Mouse (Mus musculus): Measurements from ENCODE around the gene Tssc4. TPM values are rescaled to one million over a fixed set of nuclear protein-coding genes. Genes with fewer than 3 reads are reported as not detected.
A peak's percentile ranks its signal among the peaks of the same experiment; 100 is the strongest.

Tssc4 gene
- total and polyA plus RNA-seq, 2 experiments from 2014 or later: 34.0 to 71.7 TPM

DNA sequence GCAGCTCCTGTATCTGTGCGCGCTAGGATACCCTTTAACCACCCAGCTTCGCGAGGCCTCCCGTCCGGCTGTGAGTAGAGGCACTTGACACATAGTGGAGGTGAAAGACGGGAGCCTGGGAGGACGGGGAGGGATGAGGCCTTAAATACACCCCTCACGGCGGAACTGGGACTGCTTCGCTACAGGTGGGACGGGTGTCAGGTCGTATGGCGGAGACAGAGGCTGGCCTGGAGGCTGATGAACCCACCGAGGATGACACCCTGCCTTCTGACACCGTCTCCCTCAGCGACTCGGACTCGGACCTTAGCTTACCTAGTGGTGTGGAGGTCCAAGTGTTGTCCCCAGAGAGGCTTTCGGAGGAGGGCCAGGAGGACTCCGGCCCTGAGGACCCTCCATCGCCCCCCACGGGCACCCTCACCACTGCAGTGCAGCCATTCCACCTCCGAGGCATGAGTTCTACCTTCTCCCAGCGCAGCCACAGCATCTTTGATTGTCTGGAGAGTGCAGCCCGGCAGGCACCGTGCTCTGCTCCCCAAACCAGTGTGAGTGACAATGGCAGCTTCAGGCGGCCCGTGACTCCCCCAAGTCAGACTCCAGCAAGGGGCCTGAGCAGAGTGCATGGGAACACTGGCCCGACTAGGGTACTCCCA is 827 bp downstream of the Tssc4 start:
- WGBS: 10% methylated on average over 25 of the region's 30 CpGs
- DNase-seq (ENCODE audit: low spot score) (no peak), ATAC-seq (ENCODE audit: insufficient read depth, low read depth) (no peak)
- Histone ChIP-seq H3K4me2 (ENCODE audit: low read depth, low read length) (peak overlapping the region; percentile 82), H3K27ac (ENCODE audit: low read depth) (peak overlapping the region; percentile 98), H3K4me1 (ENCODE audit: control insufficient read depth, insufficient read depth) (peaks cover 19% of the 10 kb centered on the region), H3K9ac (replicated peaks; ENCODE audit: low read depth, low read length) (peak overlapping the region; percentile 78), H3K36me3 (replicated peaks; ENCODE audit: control insufficient read depth, insufficient read depth, low read length) (peaks cover 40% of the 10 kb centered on the region), H3K4me3 (ENCODE audit: low read depth, low read length) (peak overlapping the region; percentile 56), H3K27me3 (ENCODE audit: control insufficient read depth, insufficient read depth, low read length) (no peaks in the 10 kb centered on the region), H3K9me3 (replicated peaks; ENCODE audit: control insufficient read depth, low read length) (no peaks in the 10 kb centered on the region)
- TF ChIP-seq EP300 (IDR thresholded peaks at IDR 0.05; ENCODE audit: low read depth): no peak
- no peak for TF ChIP-seq CTCF (IDR thresholded peaks at IDR 0.05; ENCODE audit: low read depth)

DNA sequence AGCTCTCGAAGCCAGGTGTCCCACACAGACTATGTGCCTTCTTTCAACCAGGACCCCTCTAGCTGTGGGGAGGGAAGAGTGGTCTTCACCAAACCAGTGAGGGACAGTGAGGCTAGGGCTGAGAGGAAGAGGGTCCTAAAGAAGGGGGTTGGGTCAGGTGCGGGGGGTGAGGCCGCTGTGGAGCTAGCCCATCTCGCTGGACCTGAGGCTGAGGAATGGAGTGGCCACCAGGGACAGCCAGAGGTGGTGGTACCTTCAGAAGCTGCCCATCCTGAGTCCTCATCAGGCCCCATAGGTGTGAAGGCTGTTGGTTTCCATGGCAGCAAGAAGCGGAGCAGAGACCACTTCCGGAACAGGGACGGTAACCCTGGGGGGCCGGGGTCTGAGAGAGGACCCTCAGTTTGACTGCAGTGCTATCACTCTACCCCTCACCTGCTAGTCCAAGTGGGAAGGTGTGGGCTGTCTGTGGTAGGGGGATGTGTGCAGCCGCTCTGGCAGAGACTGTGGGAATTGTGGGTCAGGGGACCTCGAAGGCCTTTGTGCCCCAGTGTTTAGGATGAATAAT is 1.5 kb downstream of the Tssc4 start:
- no peaks in the 10 kb centered on the region for H3K9me3 ChIP-seq (replicated peaks; ENCODE audit: control insufficient read depth, low read length)
- H3K27me3 ChIP-seq (ENCODE audit: control insufficient read depth, insufficient read depth, low read length): no peaks in the 10 kb centered on the region
- peak overlapping the region; percentile 82 for H3K4me2 ChIP-seq (ENCODE audit: low read depth, low read length)
- H3K27ac ChIP-seq (ENCODE audit: low read depth): no peak overlapping the region
- WGBS: 91% methylated on average over 10 of the region's 10 CpGs
- H3K4me3 ChIP-seq (ENCODE audit: low read depth, low read length): peak overlapping the region; percentile 56
- peaks cover 19% of the 10 kb centered on the region for H3K4me1 ChIP-seq (ENCODE audit: control insufficient read depth, insufficient read depth)
- DNase-seq (ENCODE audit: low spot score) (no peak), ATAC-seq (ENCODE audit: insufficient read depth, low read depth) (no peak)
- peaks cover 33% of the 10 kb centered on the region for H3K36me3 ChIP-seq (replicated peaks; ENCODE audit: control insufficient read depth, insufficient read depth, low read length)
- H3K9ac ChIP-seq (replicated peaks; ENCODE audit: low read depth, low read length): peak overlapping the region; percentile 78
- TF ChIP-seq EP300 (IDR thresholded peaks at IDR 0.05; ENCODE audit: low read depth) (no peak), CTCF (IDR thresholded peaks at IDR 0.05; ENCODE audit: low read depth) (no peak)

GRCm38 (mm10) chr7:143072605-143073004 is 3.6 kb downstream of the Tssc4 start:
- H3K27ac ChIP-seq (ENCODE audit: low read depth): no peak overlapping the region
- ATAC-seq (ENCODE audit: insufficient read depth, low read depth) (no peak), DNase-seq (ENCODE audit: low spot score) (no peak)
- 83% methylated on average over 5 of the region's 5 CpGs for WGBS
- H3K4me1 ChIP-seq (ENCODE audit: control insufficient read depth, insufficient read depth): peaks cover 19% of the 10 kb centered on the region
- H3K4me2 ChIP-seq (ENCODE audit: low read depth, low read length): no peak overlapping the region
- no peak overlapping the region for H3K4me3 ChIP-seq (ENCODE audit: low read depth, low read length)
- H3K9ac ChIP-seq (replicated peaks; ENCODE audit: low read depth, low read length): no peak overlapping the region
- no peaks in the 10 kb centered on the region for H3K27me3 ChIP-seq (ENCODE audit: control insufficient read depth, insufficient read depth, low read length)
- H3K36me3 ChIP-seq (replicated peaks; ENCODE audit: control insufficient read depth, insufficient read depth, low read length): peaks cover 13% of the 10 kb centered on the region
- TF ChIP-seq EP300 (IDR thresholded peaks at IDR 0.05; ENCODE audit: low read depth) (no peak), CTCF (IDR thresholded peaks at IDR 0.05; ENCODE audit: low read depth) (no peak)
- H3K9me3 ChIP-seq (replicated peaks; ENCODE audit: control insufficient read depth, low read length): no peaks in the 10 kb centered on the region

- H3K4me1 ChIP-seq (ENCODE audit: control insufficient read depth, insufficient read depth): peaks cover 17% of the 10 kb centered on the region
- H3K27ac ChIP-seq (ENCODE audit: low read depth): no peak overlapping the region
- ATAC-seq (ENCODE audit: insufficient read depth, low read depth): no peak
- DNase-seq (ENCODE audit: low spot score): no peak
- H3K36me3 ChIP-seq (replicated peaks; ENCODE audit: control insufficient read depth, insufficient read depth, low read length): peaks cover 8% of the 10 kb centered on the region; the same call in 1 of the 2 replicates
- no peaks in the 10 kb centered on the region for H3K9me3 ChIP-seq (replicated peaks; ENCODE audit: control insufficient read depth, low read length)
- WGBS: 61% methylated on average over 1 of the region's 1 CpGs
- TF ChIP-seq EP300 (IDR thresholded peaks at IDR 0.05; ENCODE audit: low read depth): no peak
- peak; percentile 56 for TF ChIP-seq CTCF (IDR thresholded peaks at IDR 0.05; ENCODE audit: low read depth)
- no peaks in the 10 kb centered on the region for H3K27me3 ChIP-seq (ENCODE audit: control insufficient read depth, insufficient read depth, low read length)
- no peak overlapping the region for H3K4me2 ChIP-seq (ENCODE audit: low read depth, low read length)
- H3K9ac ChIP-seq (replicated peaks; ENCODE audit: low read depth, low read length): no peak overlapping the region
- H3K4me3 ChIP-seq (ENCODE audit: low read depth, low read length): no peak overlapping the region
Measured at GRCm38 (mm10) chr7:143073086-143073485, 4.0 kb downstream of the Tssc4 start.

- WGBS: 61% methylated on average over 5 of the region's 5 CpGs
- ATAC-seq (ENCODE audit: insufficient read depth, low read depth) (no peak), DNase-seq (ENCODE audit: low spot score) (no peak)
Measured at GRCm38 (mm10) chr7:143075394-143075793, 6.3 kb downstream of the Tssc4 start.

More at GRCm38 (mm10) chr7:143075394-143075793, 6.3 kb downstream of the Tssc4 start:
- 0 out of 2 replicates have a peak, but pooled peaks cover 8% of the 10 kb centered on the region for H3K36me3 ChIP-seq (replicated peaks; ENCODE audit: control insufficient read depth, insufficient read depth, low read length)
- H3K4me3 ChIP-seq (ENCODE audit: low read depth, low read length): no peak overlapping the region
- no peak overlapping the region for H3K9ac ChIP-seq (replicated peaks; ENCODE audit: low read depth, low read length)
- H3K27me3 ChIP-seq (ENCODE audit: control insufficient read depth, insufficient read depth, low read length): no peaks in the 10 kb centered on the region
- peaks cover 4% of the 10 kb centered on the region for H3K4me1 ChIP-seq (ENCODE audit: control insufficient read depth, insufficient read depth)
- no peak overlapping the region for H3K27ac ChIP-seq (ENCODE audit: low read depth)
- no peaks in the 10 kb centered on the region for H3K9me3 ChIP-seq (replicated peaks; ENCODE audit: control insufficient read depth, low read length)
- H3K4me2 ChIP-seq (ENCODE audit: low read depth, low read length): no peak overlapping the region
- no peak for TF ChIP-seq CTCF (IDR thresholded peaks at IDR 0.05; ENCODE audit: low read depth)

All from heart, postnatal 0 days (tissue).